Mouse (Mus musculus) lung, postnatal 0 days (tissue): Measurements from ENCODE around the gene Pax3.

Experiments
- CTCF ChIP-seq: IDR thresholded peaks from 2 replicates; pipeline ENCODE4 v1.5.1; 2016; ENCODE audit warnings: antibody characterized with exemption, mild to moderate bottlenecking
- EP300 ChIP-seq: IDR thresholded peaks from 2 replicates; pipeline ENCODE4 v1.6.1; 2016; ENCODE audit warnings: antibody characterized with exemption, mild to moderate bottlenecking, control low read depth

- TF ChIP-seq CTCF (no peak), EP300 (no peak)
Observed at GRCm38 (mm10) chr1:78143403-78143802, 53.5 kb downstream of the Pax3 start.
